Mouse (Mus musculus) midbrain, embryonic 16.5 days (tissue): ENCODE data around the gene Saa4. TPM values are rescaled to one million over a fixed set of nuclear protein-coding genes. Genes with fewer than 3 reads are reported as not detected.
"Not testable (repeated sequence)": the region's sequence is repeated elsewhere in the genome, so short reads cannot be mapped to it uniquely, and the experiment has no call there.

Source experiments
- ATAC-seq: fragments of 200-750 bp; cut with Nextera tagmentation; 2 replicates; pipeline ENCODE4 v1.8.0; 2017; ENCODE audit warnings: moderate TSS enrichment
- H3K27ac ChIP-seq: fragments of 300-500 bp; sonication (generic); 2 replicates; pipeline ENCODE4 v1.5.1; 2014; ENCODE audit warnings: mild to moderate bottlenecking, low read length, mixed read lengths
- H3K27me3 ChIP-seq: fragments of 300-500 bp; sonication (generic); 2 replicates; pipeline ENCODE4 v1.6.1; 2014; ENCODE audit warnings: low read depth, low read length, mixed read lengths; ENCODE audit not compliant: control insufficient read depth, insufficient read depth
- H3K36me3 ChIP-seq: fragments of 300-500 bp; sonication (generic); 2 replicates; pipeline ENCODE4 v1.6.1; 2014; ENCODE audit warnings: mild to moderate bottlenecking, low read length, moderate library complexity, mixed read lengths; ENCODE audit not compliant: control insufficient read depth, insufficient read depth
- H3K4me1 ChIP-seq: fragments of 300-500 bp; sonication (generic); 2 replicates; pipeline ENCODE4 v1.6.1; 2014; ENCODE audit warnings: mild to moderate bottlenecking, low read length, mixed read lengths; ENCODE audit not compliant: control insufficient read depth, insufficient read depth
- H3K4me2 ChIP-seq: fragments of 300-500 bp; sonication (generic); 2 replicates; pipeline ENCODE4 v1.6.1; 2014; ENCODE audit warnings: mild to moderate bottlenecking, low read length, mixed read lengths
- H3K4me3 ChIP-seq: fragments of 300-500 bp; sonication (generic); 2 replicates; pipeline ENCODE4 v1.5.1; 2014; ENCODE audit warnings: low read depth, mild to moderate bottlenecking, low read length, moderate library complexity, mixed read lengths
- H3K9ac ChIP-seq: fragments of 300-500 bp; sonication (generic); 2 replicates; pipeline ENCODE4 v1.6.1; 2014; ENCODE audit warnings: low read depth, low read length, mixed read lengths
- H3K9me3 ChIP-seq: fragments of 300-500 bp; sonication (generic); replicated peaks from 2 replicates; pipeline ENCODE4 v1.6.1; 2014; ENCODE audit warnings: mild to moderate bottlenecking, low read length, mixed read lengths; ENCODE audit not compliant: control insufficient read depth, poor library complexity, severe bottlenecking
- WGBS: fragments of 180-500 bp; shearing (Covaris S2); extraction: QIAGEN DNeasy Blood & Tissue Kit; methylation state at CpG from one replicate; pipeline ENCODE4 v1.1.7; 2014; 5-methylcytosine and 5-hydroxymethylcytosine counted together
- polyA plus RNA-seq: library from polyadenylated mRNA; unstranded; fragments of >200 nt; fragmentation: Nextera tagmentation; extraction: Ambion mirVana; gene quantifications from 2 replicates; pipeline ENCODE4 v1.2.1, GENCODE M21; 2015

Gene Saa4
- polyA plus RNA-seq, 1 experiment from 2014 or later = not detected

- H3K4me2 ChIP-seq = no peak overlapping the region
- 97% methylated on average over 6 of the region's 6 CpGs for WGBS
- no peak overlapping the region for H3K4me3 ChIP-seq
- no peaks in the 10 kb centered on the region for H3K4me1 ChIP-seq
- no peaks in the 10 kb centered on the region for H3K9me3 ChIP-seq
- H3K27me3 ChIP-seq = no peaks in the 10 kb centered on the region
- peaks cover 25% of the 10 kb centered on the region for H3K36me3 ChIP-seq
- no peak for ATAC-seq
- no peak overlapping the region for H3K27ac ChIP-seq
- no peak overlapping the region for H3K9ac ChIP-seq
Measured at GRCm38 (mm10) chr7:46700521-46701025, 31.8 kb downstream of the Saa4 start.

DNA sequence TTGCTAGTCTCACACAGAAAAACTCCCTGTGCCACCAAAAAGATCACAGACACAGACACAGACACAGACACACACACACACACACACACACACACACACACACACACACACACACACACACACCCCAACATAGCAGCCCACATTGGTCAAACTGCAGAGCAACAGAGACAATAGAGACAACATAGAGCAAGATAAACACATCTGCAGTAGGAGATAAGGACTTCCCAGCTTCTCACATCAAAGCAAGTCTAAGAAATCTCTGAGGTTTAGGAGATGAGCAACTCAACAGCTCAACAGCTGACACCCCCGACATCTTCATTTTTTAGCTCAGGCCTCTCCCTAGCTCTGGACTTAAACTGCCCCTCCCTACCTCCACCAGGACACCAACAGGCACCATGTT lies 35.6 kb downstream of the Saa4 start:
- no peak for ATAC-seq
- peaks cover 12% of the 10 kb centered on the region for H3K36me3 ChIP-seq
- H3K4me2 ChIP-seq = no peak overlapping the region
- no peak overlapping the region for H3K9ac ChIP-seq
- no peak overlapping the region for H3K4me3 ChIP-seq
- H3K9me3 ChIP-seq = no peaks in the 10 kb centered on the region
- no peaks in the 10 kb centered on the region for H3K27me3 ChIP-seq
- no peak overlapping the region for H3K27ac ChIP-seq
- no peaks in the 10 kb centered on the region for H3K4me1 ChIP-seq
- WGBS = 85% methylated on average over 1 of the region's 1 CpGs

DNA sequence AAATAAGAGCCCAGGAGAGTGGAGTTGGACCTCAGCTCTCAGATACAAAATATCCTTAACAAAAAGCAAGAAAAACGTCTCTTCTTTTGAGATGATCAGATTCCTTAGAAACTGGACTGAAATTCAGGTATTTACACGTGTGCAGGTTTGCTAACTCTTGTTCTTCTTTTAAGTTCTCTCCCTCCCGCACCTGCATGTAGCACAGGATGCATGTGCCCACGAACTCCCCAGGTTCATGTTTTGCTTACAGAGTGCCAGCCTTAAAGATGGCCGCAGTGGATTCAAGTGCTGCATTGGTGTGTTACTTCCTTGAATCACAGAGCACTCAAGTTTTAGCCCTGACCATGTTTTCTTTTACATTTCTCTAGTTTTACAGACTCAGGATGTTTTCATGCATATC lies 45.6 kb downstream of the Saa4 start:
- Histone ChIP-seq H3K4me1 (no peaks in the 10 kb centered on the region), H3K9ac (no peak overlapping the region), H3K36me3 (peaks cover 23% of the 10 kb centered on the region), H3K9me3 (no peaks in the 10 kb centered on the region), H3K4me3 (no peak overlapping the region), H3K4me2 (no peak overlapping the region), H3K27ac (no peak overlapping the region), H3K27me3 (no peaks in the 10 kb centered on the region)
- 92% methylated on average over 5 of the region's 5 CpGs for WGBS
- ATAC-seq = no peak

- Histone ChIP-seq H3K27me3 (no peaks in the 10 kb centered on the region), H3K4me2 (no peak overlapping the region), H3K9ac (no peak overlapping the region), H3K4me1 (no peaks in the 10 kb centered on the region), H3K9me3 (no peaks in the 10 kb centered on the region), H3K4me3 (no peak overlapping the region), H3K36me3 (no peaks in the 10 kb centered on the region), H3K27ac (no peak overlapping the region)
- no peak for ATAC-seq
Measured at GRCm38 (mm10) chr7:46680732-46681131, 51.7 kb downstream of the Saa4 start.

GRCm38 (mm10) chr7:46679044-46679443 lies 53.4 kb downstream of the Saa4 start:
- not testable (repeated sequence) for H3K9me3 ChIP-seq, H3K4me1 ChIP-seq, H3K9ac ChIP-seq, H3K4me2 ChIP-seq, H3K27me3 ChIP-seq, H3K4me3 ChIP-seq, H3K36me3 ChIP-seq, ATAC-seq, H3K27ac ChIP-seq
- 83% methylated on average over 7 of the region's 7 CpGs for WGBS

DNA sequence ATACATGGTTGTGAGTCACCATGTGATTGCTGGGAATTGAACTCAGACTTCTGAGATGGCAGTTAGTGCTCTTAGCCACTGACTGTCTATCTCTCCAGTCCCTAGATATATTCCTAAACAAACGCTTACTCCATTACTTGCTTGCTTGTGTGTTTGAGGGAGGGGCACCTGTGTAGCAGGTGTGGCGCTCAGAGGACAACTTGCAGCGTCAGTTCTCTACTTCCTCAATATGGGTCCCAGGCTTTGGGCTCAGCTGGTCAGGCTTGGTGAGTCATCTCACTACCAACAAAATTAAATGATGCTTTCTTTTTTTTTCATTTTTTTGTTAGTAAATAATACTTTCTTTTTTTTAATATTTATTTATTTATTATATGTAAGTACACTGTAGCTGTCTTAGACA lies 54.0 kb downstream of the Saa4 start:
- Histone ChIP-seq H3K4me1 (no peaks in the 10 kb centered on the region), H3K4me3 (no peak overlapping the region), H3K9ac (no peak overlapping the region), H3K9me3 (no peaks in the 10 kb centered on the region), H3K4me2 (no peak overlapping the region), H3K36me3 (no peaks in the 10 kb centered on the region), H3K27me3 (no peaks in the 10 kb centered on the region), H3K27ac (no peak overlapping the region)
- no peak for ATAC-seq
- 95% methylated on average over 3 of the region's 3 CpGs for WGBS

Other genes starting within 250 kb of the Saa4 start
- gene Sergef, start 92.8 kb downstream of the Saa4 start, polyA plus RNA-seq = 43.7 and 45.8 TPM in 2 replicates
- gene Tph1, start 60.1 kb downstream of the Saa4 start, polyA plus RNA-seq = 0.60 TPM in 2 replicates
- gene Saal1, start 21.9 kb downstream of the Saa4 start, polyA plus RNA-seq = 14.5 and 15.0 TPM in 2 replicates
- gene Saa3, start 16.9 kb downstream of the Saa4 start, polyA plus RNA-seq = 0.31 TPM in 1 of 2 replicates, not detected in the other
- 0.23 TPM in 1 of 2 replicates, not detected in the other for gene Saa1, start 10.4 kb upstream of the Saa4 start, polyA plus RNA-seq
- not detected in 2 replicates for gene Saa2, start 19.2 kb upstream of the Saa4 start, polyA plus RNA-seq
- 11.1 and 14.0 TPM in 2 replicates for gene Hps5, start 63.5 kb upstream of the Saa4 start, polyA plus RNA-seq
- gene Gtf2h1, start 63.5 kb upstream of the Saa4 start, polyA plus RNA-seq = 40.9 and 46.8 TPM in 2 replicates
- 596 and 701 TPM in 2 replicates for gene Ldha, start 108.9 kb upstream of the Saa4 start, polyA plus RNA-seq
- gene Ldhc, start 128.6 kb upstream of the Saa4 start, polyA plus RNA-seq = 0.33 and 0.46 TPM in 2 replicates
- gene Tsg101, start 187.4 kb upstream of the Saa4 start, polyA plus RNA-seq = 372 and 375 TPM in 2 replicates
- gene Uevld, start 225.9 kb upstream of the Saa4 start, polyA plus RNA-seq = 5.3 and 6.0 TPM in 2 replicates